Mouse (Mus musculus) gastrocnemius, postnatal 25 days (tissue): ENCODE results near the gene Cerk. TPM values are rescaled to one million over a fixed set of nuclear protein-coding genes. Genes with fewer than 3 reads are reported as not detected.
A peak's percentile ranks its signal among the peaks of the same experiment; 100 is the strongest.
"Not testable (repeated sequence)": the region's sequence is repeated elsewhere in the genome, so short reads cannot be mapped to it uniquely, and the experiment has no call there.

Experiments
- DNase-seq: peaks from one replicate; pipeline ENCODE4 v3.0.0; 2022
- total RNA-seq, 2 experiments: library from RNA; stranded (reverse); gene quantifications; 1 replicate in 1 of 2; 2 replicates in 1 of 2; pipeline ENCODE4 v1.2.3; 2021

The Cerk gene
- total RNA-seq, 2 experiments from 2014 or later, result 4.6 to 4.9 TPM

DNA sequence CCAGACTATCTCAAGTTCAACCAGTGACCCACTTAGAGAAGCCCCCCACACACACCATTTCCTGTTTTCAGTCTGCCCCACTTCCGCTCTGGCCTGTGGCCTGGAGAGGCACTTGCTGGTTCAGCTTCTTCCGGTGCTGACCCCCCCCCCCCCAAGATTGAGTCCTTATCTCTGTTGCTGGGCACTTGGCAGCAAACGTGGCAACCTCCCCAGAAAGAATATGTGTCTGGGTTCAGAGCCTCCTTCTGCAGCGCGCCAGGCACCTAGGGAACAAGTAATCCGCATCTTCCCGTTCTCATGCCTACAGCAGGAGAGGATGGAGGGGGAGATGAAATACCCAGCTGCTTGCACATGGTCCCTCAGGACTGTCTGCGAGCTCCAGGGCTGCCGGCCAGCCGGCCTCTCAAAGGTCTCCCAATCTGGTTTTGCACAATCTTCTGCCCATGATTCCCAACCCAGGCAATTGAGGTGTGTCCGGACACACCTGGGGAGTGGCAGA lies 4.0 kb downstream of the Cerk start:
- peak; percentile 52 for DNase-seq

DNA sequence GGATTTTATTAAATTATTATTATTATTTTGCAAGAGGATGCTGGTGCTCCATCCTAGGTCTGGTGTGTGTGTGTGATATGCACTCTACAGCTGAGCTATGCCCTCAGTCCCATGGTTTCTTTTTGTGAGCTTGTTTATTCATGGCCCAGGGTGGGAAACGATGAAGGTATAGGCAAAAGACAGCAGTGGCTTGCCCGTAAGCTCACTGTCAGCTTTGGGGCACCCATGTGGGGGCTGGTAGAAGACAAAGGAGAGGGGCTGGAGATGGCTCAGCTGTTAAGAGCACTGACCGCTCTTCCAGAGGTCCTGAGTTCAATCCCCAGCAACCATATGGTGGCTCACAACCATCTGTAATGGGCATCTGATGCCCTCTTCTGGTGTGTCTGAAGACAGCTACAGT lies 4.6 kb downstream of the Cerk start:
- DNase-seq, result not testable (repeated sequence)

DNA sequence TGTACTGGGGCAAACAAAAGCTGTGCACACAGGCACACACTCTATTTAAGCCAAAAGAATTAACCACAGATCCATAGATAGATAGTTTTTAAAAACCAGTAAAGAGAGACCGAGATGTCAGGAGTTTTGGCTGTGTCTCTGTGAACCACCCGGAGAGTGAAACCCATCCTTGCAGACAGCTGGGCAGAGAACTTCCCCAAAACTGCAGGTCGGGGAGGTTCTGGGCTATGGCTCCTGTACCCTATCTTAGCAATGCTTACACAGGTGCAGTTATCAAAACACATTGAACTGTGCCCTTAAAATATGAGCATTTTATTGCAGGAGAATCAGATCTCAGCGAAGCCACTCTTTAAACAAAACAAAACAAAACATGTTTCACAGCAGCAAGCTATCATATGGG lies 5.5 kb downstream of the Cerk start:
- no peak for DNase-seq

DNA sequence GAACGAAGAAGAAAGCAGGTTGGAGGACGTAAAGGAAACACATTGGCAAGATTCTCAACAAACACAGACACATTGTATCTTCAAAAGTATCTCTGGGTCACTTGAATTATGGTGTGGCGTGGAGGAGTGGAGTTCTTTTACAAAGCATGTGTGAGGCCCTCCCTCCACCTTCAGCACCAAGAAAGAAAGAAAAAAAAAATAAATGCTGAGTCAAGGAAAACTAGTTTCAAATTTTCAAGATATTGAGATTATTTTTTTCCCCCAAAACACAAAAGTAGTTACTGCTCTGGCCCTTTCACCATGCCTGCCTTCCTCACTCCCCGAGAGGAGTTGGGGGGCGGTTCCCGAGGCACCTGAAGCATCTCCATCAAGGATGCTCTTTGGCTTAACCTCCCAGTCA lies 7.3 kb downstream of the Cerk start:
- DNase-seq, result no peak

DNA sequence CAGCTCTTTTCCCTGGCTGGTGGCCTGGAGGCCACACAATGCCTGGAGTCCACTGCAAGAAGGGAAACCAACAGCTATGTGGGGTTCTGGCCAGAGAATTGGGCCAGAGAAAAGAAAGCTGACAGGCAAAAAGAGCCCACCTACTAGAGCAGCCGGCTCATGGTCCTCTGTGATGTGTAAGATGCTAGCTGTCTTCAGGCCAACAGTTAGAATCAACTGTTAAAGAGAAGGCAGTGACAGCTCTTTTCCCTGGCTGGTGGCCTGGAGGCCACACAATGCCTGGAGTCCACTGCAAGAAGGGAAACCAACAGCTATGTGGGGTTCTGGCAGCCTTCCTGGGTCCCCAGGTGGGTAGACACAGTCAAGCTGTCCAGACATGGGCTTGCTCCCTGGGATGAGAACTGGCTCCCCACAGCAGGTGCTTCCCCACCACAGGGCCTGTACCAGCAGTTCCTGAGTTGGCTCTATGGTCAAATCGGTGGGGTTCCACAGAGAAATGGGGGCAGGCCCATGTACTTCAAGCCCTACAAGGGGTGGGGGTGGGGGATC lies 8.2 kb downstream of the Cerk start:
- DNase-seq, result not testable (repeated sequence)

DNA sequence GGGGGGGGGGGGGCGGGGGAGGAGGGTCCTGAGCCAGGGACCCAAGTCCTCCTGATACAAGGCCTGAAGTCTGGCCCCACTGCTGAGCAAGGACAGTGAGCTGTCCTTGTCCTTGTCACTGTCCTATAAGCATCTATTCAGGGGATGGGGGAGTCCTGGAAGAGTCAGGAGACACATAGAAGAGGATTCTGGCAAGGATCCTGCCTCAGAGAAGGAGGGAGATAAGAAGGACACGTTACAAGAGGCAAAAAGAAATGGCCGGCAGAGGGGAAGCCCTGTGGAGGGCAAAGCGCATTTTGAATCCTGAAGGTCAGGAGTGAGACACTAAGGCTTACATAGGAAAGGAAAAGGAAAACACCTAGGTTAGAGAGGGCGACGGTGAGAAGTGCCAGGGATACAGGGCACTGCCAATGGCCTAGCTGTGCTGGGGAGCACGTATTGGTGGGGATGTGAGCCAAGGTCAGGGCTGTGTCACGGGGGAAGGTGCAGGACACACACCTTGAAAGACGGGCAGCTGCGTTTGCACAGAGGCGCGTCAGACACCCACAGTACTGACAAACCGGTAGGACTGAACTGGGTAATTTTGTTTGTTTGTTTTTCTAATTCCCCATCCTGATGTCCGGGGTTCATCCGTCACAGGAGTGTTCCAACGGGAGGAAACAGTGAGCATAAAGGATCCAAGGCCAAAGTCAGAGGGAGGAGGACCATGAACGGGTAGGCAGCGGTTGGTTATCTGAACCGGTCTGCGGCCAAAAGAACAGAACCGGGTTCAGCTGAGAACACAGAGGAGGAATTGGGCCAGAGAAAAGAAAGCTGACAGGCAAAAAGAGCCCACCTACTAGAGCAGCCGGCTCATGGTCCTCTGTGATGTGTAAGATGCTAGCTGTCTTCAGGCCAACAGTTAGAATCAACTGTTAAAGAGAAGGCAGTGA lies 8.9 kb downstream of the Cerk start:
- no peak for DNase-seq

DNA sequence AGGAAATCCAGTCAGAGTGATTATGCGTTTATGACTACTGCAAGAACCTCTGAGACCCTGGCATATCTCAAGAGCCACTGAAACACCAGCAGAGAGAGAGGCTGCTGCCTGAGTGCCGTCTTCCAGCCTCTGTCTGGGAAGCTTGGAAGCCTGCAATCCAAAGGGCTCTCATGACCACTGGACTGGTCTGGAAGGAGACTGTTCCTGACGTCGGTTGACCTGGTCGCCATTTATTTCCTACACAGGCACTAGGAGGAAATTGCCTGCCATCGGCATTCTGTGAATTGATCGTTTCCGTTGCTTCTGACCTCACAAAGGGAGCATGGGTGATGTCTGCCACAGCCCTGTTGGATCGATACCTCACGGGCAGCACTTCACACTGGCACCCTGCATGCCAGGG lies 9.8 kb downstream of the Cerk start:
- no peak for DNase-seq

DNA sequence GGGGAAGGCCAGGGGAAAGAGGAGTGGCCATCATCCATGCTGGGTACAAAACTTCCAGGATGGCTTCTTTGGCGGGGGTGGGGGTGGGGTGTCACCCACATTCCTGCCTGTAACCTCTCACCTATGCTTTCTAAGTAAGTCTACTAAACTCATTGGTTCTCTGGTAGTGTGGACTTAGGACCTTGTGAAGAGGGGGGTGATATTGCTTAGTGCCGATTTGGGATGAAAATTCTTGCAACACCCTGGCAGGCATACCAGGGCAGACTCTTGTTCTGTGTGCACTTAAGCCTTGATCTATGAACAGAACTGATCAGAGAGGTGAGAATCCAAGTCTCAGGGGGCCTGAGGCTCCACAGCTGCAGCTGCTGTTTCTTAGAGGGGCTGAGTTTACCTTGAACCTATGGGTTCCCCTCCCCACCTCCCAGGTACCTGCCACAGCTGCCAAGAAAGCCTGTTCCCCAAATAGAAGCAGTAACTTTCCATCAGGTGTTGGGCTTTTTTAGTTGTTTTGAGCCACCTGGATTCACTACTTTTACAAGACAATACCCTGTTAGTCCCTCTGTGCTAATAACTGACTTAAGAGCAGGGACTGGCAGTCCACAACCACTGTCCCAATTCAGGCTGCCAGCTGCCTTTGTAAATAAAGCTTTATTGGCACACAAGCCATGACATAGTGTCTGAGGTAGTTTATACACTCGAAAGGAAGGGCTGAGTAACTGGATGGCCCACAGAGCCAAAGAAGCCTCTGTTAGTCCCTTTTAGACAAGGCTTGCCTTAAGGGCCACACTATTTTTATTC lies 10.5 kb downstream of the Cerk start:
- DNase-seq, result no peak

DNA sequence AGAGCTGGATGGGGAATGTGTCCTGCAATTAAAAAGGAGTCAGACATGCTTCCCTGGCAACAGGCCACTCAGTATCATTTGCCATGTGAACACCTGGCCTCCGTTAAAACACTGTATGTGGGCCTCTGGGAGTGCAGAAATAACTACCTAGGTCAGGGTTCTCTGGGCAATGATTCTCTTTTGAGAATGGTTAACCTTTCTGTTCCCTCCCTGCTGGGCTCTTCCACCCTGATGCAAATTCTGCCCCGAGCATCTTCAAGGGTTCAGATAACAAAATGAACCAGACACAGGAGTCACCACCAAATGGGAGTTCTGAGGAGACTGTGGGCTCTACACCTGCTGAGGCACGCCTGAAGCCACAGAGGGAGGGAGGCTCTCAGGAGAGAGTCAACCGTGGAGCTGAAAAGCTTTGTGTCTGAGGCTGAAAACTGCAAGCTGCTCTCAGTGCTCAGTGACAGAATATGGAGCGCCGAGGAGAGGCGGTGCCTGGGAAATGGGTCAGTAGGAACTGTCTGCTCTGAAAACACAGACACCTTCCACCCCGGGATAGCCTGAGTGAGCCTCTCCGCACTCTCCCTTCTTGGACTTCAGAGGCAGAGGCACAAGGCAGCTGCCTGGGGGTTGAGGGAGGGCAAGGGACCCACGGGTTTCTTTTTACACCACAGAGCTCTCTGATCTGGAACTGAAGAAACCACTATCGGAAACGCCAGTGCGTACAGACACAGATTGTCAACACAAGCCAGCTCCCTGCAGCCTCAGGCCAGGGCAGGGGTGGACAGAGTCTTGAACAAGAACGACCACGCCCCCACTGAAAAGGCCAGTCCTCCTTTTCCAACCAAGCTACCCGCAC lies 12.6 kb downstream of the Cerk start:
- peak; percentile 14 for DNase-seq

DNA sequence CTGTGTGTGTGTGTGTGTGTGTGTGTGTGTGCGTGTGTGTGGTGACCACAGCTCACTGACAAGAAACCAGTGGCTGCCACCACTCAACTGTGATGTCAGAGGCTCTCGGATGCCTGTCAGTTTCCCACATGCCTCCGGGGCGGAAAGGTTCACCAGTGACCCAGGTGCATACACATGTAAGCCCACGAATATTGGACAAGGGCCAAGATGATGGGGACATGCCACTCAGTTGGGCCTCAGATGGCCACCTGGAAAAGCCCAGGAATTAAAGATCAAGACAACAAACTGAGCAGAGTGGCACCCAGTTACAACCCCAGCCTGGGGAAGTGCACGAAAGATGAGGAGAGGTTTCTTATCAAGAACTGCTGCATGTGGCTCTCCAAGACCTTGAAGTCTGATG lies 13.4 kb downstream of the Cerk start:
- no peak for DNase-seq

DNA sequence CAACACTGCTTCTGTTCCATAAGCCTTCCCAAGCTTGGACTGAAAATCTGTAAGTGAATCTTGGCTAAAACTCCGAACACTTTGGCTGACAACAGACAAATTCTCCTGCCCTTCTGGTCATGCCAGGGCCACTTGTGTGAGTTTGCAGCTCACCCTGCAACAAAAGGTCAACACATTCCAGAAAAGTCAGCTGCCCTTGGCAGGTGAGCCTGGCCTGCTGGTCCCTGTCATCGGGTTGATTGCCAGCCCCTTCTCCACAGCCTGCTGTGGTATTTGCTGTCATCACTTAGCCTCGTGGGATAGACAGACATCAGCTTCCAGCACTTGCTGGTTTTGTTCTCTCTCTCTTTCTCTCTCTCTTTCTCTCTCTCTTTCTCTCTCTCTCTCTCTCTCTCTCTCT lies 13.8 kb downstream of the Cerk start:
- DNase-seq, result no peak

DNA sequence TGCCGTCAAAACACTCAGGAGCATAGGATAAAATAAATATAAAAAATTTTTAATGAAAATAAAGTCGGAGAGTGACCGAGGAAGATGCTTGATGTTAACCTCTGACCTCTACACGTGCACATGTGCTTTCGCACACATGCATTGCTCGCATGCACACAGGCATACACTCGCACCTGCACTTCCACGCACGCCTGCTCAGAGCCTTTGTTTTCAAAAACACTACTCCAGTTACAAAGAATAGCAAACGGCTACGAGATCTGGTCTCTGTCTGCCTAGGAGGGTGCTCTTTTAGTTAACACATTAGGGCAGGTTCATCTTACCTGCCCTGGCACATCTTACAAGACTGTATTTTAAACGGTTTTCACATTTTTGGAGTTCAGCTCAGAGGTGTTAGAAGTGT lies 14.6 kb downstream of the Cerk start:
- DNase-seq, result no peak

DNA sequence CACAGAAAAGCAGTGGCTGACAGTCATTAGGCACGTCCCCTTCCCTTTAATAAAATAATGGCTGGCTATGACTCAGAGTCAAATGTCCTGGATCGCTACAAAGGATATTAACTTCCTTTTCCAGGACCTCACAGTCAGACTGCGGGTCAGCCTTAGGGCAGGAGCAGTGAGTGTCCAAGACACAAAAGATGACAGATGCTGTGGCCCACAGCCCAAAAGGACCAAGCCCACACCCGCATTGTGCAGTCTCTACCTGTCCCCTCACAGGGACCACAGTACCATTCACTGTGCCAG lies 16.2 kb downstream of the Cerk start:
- no peak for DNase-seq

DNA sequence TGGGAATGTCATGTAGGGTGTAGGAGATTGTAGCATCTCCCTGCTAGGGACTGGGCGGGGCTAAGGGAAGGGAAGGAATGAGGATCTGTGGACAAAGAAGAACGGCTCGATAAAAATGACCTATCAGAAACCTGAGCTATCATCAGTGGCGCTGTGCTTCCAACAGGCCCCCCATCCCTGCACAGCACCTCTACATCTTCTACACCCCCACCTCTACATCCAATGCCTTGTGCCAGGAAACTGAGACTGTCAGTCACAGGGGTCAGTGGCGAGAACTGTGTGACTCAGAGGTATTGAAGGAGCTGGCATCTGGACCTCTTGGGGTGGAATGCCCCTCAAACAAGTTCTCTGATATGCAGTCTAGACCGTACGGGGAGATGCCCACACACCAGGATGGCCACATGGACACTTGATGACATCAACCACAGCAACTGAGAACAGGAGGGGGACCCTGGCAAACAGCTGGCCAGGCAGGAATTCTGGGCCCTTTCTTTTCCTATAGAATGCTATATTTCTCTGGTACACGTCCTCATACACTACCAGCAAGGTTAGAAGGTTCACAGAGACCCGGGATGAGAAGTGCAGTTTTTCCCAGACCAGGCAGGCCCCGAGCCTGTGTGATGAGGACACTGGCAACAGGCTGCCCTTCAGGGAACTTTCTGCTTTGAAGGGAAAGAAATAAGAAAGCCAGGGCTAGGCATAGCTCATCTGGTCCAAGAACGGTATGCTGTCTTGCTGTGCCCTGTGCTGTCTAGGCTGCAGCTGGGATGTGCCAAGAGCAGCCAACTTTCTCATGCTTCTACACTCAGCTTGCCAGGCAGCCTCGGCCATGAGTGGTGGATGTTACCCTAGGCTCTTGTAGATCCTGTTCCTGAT lies 16.8 kb downstream of the Cerk start:
- no peak for DNase-seq

DNA sequence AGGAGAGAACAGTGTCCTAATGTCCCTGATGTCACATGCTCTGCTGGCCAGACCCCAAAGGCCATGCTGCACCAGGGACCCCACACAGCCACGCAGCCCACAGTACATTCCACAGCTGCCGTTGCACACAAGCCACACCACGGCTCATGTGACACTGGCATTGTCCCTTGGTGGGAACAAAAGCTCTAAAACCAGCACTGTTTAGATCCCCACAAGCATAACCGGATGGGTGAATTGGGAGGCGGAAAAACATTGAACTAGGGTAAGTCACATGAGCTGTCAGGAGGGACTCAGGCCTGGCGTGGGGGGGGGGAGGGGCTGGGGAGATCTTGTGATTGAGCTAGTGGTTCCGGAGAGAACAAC lies 17.5 kb downstream of the Cerk start:
- no peak for DNase-seq

DNA sequence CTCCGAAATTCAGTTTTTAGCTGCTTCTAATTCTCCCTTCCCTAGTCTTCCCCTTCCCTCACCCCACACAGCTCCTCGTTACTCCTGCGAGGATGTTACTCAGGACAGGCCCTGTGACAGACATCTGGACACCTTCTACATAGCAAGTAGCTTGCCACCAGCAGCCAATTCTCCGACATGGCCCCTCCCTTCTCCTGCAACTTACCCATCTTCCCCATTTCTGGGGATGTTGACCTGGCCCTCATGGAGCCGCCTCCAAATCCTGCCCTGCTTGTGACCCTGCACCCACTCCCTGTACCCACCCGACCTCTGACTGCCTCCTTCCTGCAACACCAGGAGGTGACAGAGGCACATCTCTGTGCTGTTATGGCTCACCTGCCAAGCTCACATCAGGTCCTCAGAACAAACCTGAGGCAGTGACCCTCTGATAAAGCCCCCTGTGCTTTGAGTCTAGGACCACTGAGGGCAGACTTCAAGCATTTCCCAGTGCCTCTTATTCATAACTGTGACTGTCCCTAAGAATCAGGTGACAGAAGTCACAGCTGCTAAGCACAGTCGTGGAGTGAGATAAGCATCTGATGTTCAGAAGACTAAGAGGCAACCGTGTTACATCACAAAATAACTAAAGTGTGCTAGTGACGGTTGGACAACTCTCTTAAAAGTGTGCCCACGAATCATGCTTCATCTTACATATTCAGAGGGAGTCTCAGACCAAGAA lies 18.0 kb downstream of the Cerk start:
- no peak for DNase-seq

DNA sequence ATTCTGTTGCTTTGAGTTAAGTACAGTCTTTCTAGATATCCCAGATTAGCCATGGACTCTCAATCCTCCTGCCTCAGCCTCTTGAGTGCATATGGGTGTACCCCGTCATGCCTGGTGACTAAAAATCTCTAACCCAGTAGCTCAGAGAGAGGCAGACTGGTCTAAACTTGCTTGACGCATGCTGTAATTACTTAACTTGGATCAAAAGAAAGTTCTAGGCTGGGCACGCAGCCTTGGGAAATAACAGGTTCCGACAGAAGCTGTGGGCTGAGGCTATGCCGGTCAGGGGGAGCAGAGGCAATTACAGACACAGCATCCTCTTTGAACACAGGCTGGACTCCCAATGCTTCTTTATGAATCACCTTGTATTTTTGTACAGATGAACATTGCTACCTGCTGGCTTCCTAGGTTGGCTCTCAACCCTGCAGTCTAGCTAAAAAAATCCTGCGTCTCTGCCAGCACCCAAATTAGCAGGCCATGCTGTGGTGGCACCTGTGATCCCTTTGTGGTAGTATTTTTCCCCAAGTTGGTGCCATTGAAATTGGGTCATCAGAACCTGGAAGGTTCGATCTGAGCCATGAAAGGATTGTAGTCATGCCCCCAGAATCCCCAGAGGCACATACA lies 18.8 kb downstream of the Cerk start:
- no peak for DNase-seq

DNA sequence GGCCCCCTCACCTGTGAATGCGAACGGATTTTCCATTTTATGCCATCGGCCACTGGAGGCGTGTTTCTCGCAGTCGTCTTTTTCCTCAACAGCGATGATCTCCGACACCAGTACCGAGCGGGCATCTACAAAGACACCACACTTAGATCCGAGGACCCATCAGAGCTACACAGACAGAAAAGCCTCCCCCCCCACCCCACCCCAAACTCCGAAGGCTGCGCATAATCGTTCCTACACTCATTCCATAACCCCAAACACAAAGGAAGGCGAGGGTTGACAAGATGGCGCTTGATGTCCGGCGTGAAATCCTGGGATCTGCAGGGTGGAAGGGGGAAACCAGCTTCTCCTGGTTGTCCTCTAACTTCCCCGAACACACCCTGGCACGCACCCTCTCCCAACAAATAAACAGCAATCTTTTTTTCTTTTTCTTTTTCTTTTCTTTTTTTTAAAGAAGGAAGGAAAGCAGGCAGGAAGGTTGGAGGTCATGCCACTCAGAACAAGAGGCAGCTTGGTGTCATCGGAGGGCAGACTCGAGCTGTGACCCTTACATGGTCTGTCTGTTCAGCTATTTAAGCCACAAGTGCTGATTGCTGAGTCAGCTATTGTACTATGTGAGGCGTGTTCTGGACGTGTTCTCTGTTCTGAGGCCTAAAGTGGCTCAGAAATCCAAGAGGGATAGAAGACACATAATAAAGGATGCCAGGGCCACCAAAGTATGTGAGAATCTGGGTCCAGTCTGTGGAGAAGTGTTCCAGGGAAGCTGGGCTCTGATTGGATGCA lies 19.9 kb downstream of the Cerk start:
- no peak for DNase-seq

DNA sequence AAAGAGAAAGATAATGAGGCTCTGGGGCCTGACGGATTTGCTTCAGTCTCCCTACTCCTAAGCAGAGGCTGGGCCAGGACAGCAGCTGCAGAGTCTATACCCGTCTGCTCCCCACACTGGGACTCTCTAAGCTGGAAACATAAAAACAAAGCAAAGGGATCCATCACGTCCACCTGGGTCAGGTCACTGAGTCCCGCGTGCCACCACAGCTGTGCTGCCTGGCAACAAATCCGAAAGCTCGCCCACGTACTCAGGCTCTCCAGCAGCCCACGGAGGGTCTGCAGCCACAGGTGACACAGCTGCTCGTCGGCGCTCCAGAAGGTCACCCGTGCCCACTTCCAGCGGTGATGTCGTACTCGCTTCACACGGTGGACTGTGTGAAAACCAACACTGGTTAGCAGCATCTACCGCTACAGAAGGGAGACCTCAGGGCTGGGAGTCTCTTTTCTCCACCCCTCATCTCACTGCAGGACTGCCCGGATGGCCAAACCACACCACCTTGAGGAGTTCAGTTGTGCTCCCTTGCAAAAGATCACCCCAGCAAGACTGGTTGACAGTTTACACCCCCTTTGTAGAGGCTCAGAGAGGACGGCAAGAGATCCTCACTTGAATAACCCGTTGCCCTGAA lies 21.1 kb downstream of the Cerk start:
- DNase-seq, result no peak
